Mouse (Mus musculus): Measurements from ENCODE around the gene Borcs6.

- TF ChIP-seq POLR2A (IDR thresholded peaks at IDR 0.05; ENCODE audit: control insufficient read depth, low read depth, low read length): no peak
- no peak for TF ChIP-seq CTCF (IDR thresholded peaks at IDR 0.05; ENCODE audit: control insufficient read depth, insufficient read depth, insufficient replicate concordance, low read depth, low read length)
Observed at GRCm38 (mm10) chr11:69028805-69029204, 30.7 kb upstream of the Borcs6 start.
